Mouse (Mus musculus): ENCODE measurements around the gene Pgam5. TPM values are rescaled to one million over a fixed set of nuclear protein-coding genes. Genes with fewer than 3 reads are reported as not detected.

Gene Pgam5
- polyA plus RNA-seq, 1 experiment from 2014 or later = 94.4 TPM

- no peak for ATAC-seq
- Histone ChIP-seq H3K27ac (ENCODE audit: low read depth, low read length) (no peak overlapping the region), H3K9ac (ENCODE audit: low read depth, low read length) (no peak overlapping the region), H3K36me3 (ENCODE audit: control insufficient read depth, insufficient read depth, low read length) (peaks cover 16% of the 10 kb centered on the region), H3K27me3 (replicated peaks; ENCODE audit: control insufficient read depth, insufficient read depth, low read length) (no peaks in the 10 kb centered on the region), H3K4me1 (ENCODE audit: control insufficient read depth, insufficient read depth, low read depth, low read length) (peaks cover 7% of the 10 kb centered on the region), H3K9me3 (ENCODE audit: control insufficient read depth, low read length) (no peaks in the 10 kb centered on the region), H3K4me2 (ENCODE audit: low read length) (no peak overlapping the region), H3K4me3 (ENCODE audit: low read length) (no peak overlapping the region)
- WGBS = 97% methylated on average over 4 of the region's 4 CpGs
Observed at GRCm38 (mm10) chr5:110266941-110267340, 2.8 kb downstream of the Pgam5 start.

- H3K4me2 ChIP-seq (ENCODE audit: low read length) = no peak overlapping the region
- H3K4me3 ChIP-seq (ENCODE audit: low read length) = no peak overlapping the region
- no peak overlapping the region for H3K27ac ChIP-seq (ENCODE audit: low read depth, low read length)
- H3K27me3 ChIP-seq (replicated peaks; ENCODE audit: control insufficient read depth, insufficient read depth, low read length) = no peaks in the 10 kb centered on the region
- no peaks in the 10 kb centered on the region for H3K9me3 ChIP-seq (ENCODE audit: control insufficient read depth, low read length)
- H3K9ac ChIP-seq (ENCODE audit: low read depth, low read length) = no peak overlapping the region
- peaks cover 53% of the 10 kb centered on the region for H3K36me3 ChIP-seq (ENCODE audit: control insufficient read depth, insufficient read depth, low read length)
- H3K4me1 ChIP-seq (ENCODE audit: control insufficient read depth, insufficient read depth, low read depth, low read length) = no peaks in the 10 kb centered on the region
- ATAC-seq = no peak
- 90% methylated on average over 2 of the region's 2 CpGs for WGBS
Observed at GRCm38 (mm10) chr5:110244091-110244490, 25.6 kb downstream of the Pgam5 start.

GRCm38 (mm10) chr5:110232346-110232745 is 37.4 kb downstream of the Pgam5 start:
- 88% methylated on average over 6 of the region's 6 CpGs for WGBS
- H3K36me3 ChIP-seq (ENCODE audit: control insufficient read depth, insufficient read depth, low read length) = peaks cover 17% of the 10 kb centered on the region
- no peaks in the 10 kb centered on the region for H3K27me3 ChIP-seq (replicated peaks; ENCODE audit: control insufficient read depth, insufficient read depth, low read length)
- H3K4me2 ChIP-seq (ENCODE audit: low read length) = peak overlapping the region; percentile 71; the same call in 1 of the 2 replicates
- no peak for ATAC-seq
- H3K27ac ChIP-seq (ENCODE audit: low read depth, low read length) = no peak overlapping the region
- H3K4me3 ChIP-seq (ENCODE audit: low read length) = no peak overlapping the region
- no peak overlapping the region for H3K9ac ChIP-seq (ENCODE audit: low read depth, low read length)
- H3K9me3 ChIP-seq (ENCODE audit: control insufficient read depth, low read length) = no peaks in the 10 kb centered on the region
- H3K4me1 ChIP-seq (ENCODE audit: control insufficient read depth, insufficient read depth, low read depth, low read length) = peaks cover 15% of the 10 kb centered on the region

DNA sequence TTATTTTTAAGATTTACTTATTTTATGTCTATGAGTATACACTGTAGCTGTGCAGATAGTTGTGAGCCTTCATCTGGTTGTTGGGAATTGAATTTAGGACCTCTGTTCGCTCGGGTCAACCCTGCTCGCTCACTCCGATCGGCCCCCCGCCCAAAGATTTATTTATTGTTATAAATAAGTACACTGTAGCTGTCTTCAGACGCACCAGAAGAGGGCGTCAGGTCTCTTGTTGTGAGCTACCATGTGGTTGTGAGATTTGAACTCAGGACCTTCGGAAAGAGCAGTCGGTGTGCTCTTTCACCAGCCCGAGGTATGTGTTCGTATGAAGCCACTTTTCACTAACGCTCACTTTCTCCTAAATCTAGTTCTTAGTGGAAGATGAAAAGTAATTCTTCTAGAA is 38.1 kb downstream of the Pgam5 start:
- H3K27ac ChIP-seq (ENCODE audit: low read depth, low read length) = no peak overlapping the region
- no peaks in the 10 kb centered on the region for H3K9me3 ChIP-seq (ENCODE audit: control insufficient read depth, low read length)
- peaks cover 14% of the 10 kb centered on the region for H3K36me3 ChIP-seq (ENCODE audit: control insufficient read depth, insufficient read depth, low read length)
- no peak; the same call in 1 of the 2 replicates for ATAC-seq
- peak overlapping the region; percentile 71 for H3K4me2 ChIP-seq (ENCODE audit: low read length)
- H3K9ac ChIP-seq (ENCODE audit: low read depth, low read length) = no peak overlapping the region; the same call in 1 of the 2 replicates
- peak overlapping the region; percentile 100 for H3K4me3 ChIP-seq (ENCODE audit: low read length)
- 44% methylated on average over 13 of the region's 13 CpGs for WGBS
- peaks cover 15% of the 10 kb centered on the region for H3K4me1 ChIP-seq (ENCODE audit: control insufficient read depth, insufficient read depth, low read depth, low read length)
- no peaks in the 10 kb centered on the region for H3K27me3 ChIP-seq (replicated peaks; ENCODE audit: control insufficient read depth, insufficient read depth, low read length)

GRCm38 (mm10) chr5:110230780-110231461 is 38.8 kb downstream of the Pgam5 start, which contains the start of gene Ankle2:
Ankle2 (plus strand) TSS chr5:110231004.
- Histone ChIP-seq H3K4me1 (ENCODE audit: control insufficient read depth, insufficient read depth, low read depth, low read length) (peaks cover 15% of the 10 kb centered on the region), H3K36me3 (ENCODE audit: control insufficient read depth, insufficient read depth, low read length) (peaks cover 9% of the 10 kb centered on the region), H3K9me3 (ENCODE audit: control insufficient read depth, low read length) (no peaks in the 10 kb centered on the region), H3K27me3 (replicated peaks; ENCODE audit: control insufficient read depth, insufficient read depth, low read length) (no peaks in the 10 kb centered on the region), H3K4me3 (ENCODE audit: low read length) (peak within 1 kb of the TSS; percentile 100), H3K4me2 (ENCODE audit: low read length) (peak within 1 kb of the TSS; percentile 71), H3K9ac (ENCODE audit: low read depth, low read length) (peak within 1 kb of the TSS; percentile 99), H3K27ac (ENCODE audit: low read depth, low read length) (peak within 1 kb of the TSS; percentile 93)
- under 1% methylated on average over 62 of the region's 81 CpGs for WGBS
- ATAC-seq = peak; percentile 98

DNA sequence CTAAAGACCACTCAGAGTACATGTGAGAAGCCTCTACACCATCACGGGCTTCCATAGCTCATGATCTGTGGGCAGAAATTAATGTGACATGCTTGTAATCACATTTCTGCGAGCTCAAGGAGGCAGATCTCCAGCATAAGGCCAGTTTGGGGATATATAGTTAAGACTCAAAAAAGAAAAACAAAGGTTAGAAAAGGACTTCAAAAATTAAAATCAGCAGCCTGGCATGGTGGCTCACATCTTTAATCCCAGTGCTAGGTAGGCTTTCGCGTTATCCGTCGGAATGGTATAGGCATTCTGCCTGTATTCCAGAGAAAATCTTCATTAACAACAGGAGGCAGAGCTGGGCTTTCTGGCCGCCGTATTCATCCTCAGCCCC is 39.3 kb downstream of the Pgam5 start:
- Histone ChIP-seq H3K9ac (ENCODE audit: low read depth, low read length) (peak overlapping the region; percentile 99), H3K36me3 (ENCODE audit: control insufficient read depth, insufficient read depth, low read length) (peaks cover 7% of the 10 kb centered on the region), H3K4me2 (ENCODE audit: low read length) (peak overlapping the region; percentile 71), H3K4me3 (ENCODE audit: low read length) (peak overlapping the region; percentile 100), H3K27ac (ENCODE audit: low read depth, low read length) (peak overlapping the region; percentile 93), H3K4me1 (ENCODE audit: control insufficient read depth, insufficient read depth, low read depth, low read length) (peaks cover 15% of the 10 kb centered on the region), H3K9me3 (ENCODE audit: control insufficient read depth, low read length) (no peaks in the 10 kb centered on the region), H3K27me3 (replicated peaks; ENCODE audit: control insufficient read depth, insufficient read depth, low read length) (no peaks in the 10 kb centered on the region)
- ATAC-seq = peak; percentile 16; the same call in 1 of the 2 replicates
- WGBS = 9% methylated on average over 8 of the region's 8 CpGs

DNA sequence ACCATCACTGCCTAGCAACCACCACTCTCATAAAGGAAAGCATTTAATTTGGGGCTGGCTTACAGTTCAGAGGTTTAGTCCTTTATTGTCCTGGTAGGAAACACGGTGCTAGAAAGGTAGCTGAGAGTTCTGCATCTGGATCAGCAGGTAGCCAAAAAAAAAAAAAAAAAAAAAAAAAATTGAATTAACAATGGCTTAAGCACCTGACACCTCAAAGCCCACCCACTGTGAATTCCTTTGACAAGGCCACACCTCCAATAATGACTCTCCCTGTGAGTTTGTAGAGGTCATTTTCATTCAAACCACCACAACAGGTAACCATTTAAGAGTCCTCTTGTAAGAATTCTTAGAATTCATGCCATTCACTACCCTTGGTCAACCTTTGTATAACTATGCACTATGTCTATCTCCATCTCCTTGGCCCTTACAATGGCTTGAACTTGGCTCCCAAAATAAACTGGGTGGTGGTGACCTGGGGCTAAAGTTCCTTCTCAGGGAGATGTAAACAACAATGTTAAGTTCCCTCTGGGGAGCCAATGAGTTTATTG is 42.3 kb downstream of the Pgam5 start:
- ATAC-seq = no peak
- Histone ChIP-seq H3K27me3 (replicated peaks; ENCODE audit: control insufficient read depth, insufficient read depth, low read length) (no peaks in the 10 kb centered on the region), H3K4me2 (ENCODE audit: low read length) (no peak overlapping the region), H3K36me3 (ENCODE audit: control insufficient read depth, insufficient read depth, low read length) (peaks cover 11% of the 10 kb centered on the region; the same call in 1 of the 2 replicates), H3K4me3 (ENCODE audit: low read length) (no peak overlapping the region), H3K9me3 (ENCODE audit: control insufficient read depth, low read length) (no peaks in the 10 kb centered on the region), H3K9ac (ENCODE audit: low read depth, low read length) (no peak overlapping the region), H3K27ac (ENCODE audit: low read depth, low read length) (no peak overlapping the region), H3K4me1 (ENCODE audit: control insufficient read depth, insufficient read depth, low read depth, low read length) (peaks cover 15% of the 10 kb centered on the region)
- WGBS = 44% methylated on average over 1 of the region's 1 CpGs

DNA sequence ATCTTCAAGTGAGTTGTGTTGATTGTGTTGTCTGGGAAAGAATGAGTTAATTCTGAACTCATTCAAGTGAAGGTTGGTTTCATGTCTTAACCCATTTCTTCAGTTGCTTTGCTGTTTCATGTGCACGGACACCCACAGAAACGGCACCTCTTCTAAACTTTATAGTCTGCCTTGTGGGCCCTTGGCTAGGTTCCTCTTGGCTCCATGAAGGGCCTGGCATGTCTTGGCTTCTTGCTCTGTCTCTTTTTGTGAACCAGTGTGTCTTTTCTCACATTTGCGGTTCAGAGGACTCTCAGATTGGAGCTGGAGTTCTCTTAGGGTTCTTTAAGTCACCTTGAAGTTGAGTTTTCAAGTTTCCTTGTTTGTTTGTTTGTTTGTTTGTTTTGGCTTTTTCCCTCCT is 44.7 kb downstream of the Pgam5 start:
- Histone ChIP-seq H3K4me3 (ENCODE audit: low read length) (no peak overlapping the region), H3K27me3 (replicated peaks; ENCODE audit: control insufficient read depth, insufficient read depth, low read length) (no peaks in the 10 kb centered on the region), H3K36me3 (ENCODE audit: control insufficient read depth, insufficient read depth, low read length) (peaks cover 25% of the 10 kb centered on the region), H3K9me3 (ENCODE audit: control insufficient read depth, low read length) (no peaks in the 10 kb centered on the region), H3K9ac (ENCODE audit: low read depth, low read length) (no peak overlapping the region), H3K4me2 (ENCODE audit: low read length) (no peak overlapping the region), H3K27ac (ENCODE audit: low read depth, low read length) (no peak overlapping the region), H3K4me1 (ENCODE audit: control insufficient read depth, insufficient read depth, low read depth, low read length) (peaks cover 4% of the 10 kb centered on the region)
- WGBS = 95% methylated on average over 3 of the region's 3 CpGs
- no peak for ATAC-seq

DNA sequence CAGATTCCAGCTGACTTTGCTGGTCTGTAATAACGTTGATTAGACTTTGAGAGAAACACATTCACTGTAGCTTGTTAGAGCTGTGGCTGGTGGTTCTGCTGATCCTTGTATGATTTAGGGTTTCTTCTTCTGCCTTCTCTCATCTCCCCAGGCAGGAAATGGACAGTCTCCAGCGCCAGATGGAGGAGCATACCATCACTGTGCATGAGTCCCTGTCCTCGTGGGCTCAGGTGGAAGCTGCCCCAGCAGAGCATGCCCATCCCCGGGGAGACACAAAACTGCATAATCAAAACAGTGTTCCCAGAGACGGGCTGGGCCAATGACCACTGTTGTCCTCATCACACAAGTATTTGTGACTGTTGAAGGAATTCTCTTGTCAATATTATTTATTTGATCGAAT is 47.0 kb downstream of the Pgam5 start:
- Histone ChIP-seq H3K27me3 (replicated peaks; ENCODE audit: control insufficient read depth, insufficient read depth, low read length) (no peaks in the 10 kb centered on the region), H3K9me3 (ENCODE audit: control insufficient read depth, low read length) (no peaks in the 10 kb centered on the region), H3K36me3 (ENCODE audit: control insufficient read depth, insufficient read depth, low read length) (peaks cover 37% of the 10 kb centered on the region), H3K9ac (ENCODE audit: low read depth, low read length) (no peak overlapping the region), H3K27ac (ENCODE audit: low read depth, low read length) (no peak overlapping the region), H3K4me2 (ENCODE audit: low read length) (no peak overlapping the region), H3K4me1 (ENCODE audit: control insufficient read depth, insufficient read depth, low read depth, low read length) (no peaks in the 10 kb centered on the region), H3K4me3 (ENCODE audit: low read length) (no peak overlapping the region)
- no peak for ATAC-seq
- WGBS = 83% methylated on average over 6 of the region's 6 CpGs

Measured in hindbrain, embryonic 16.5 days (tissue).